Mouse (Mus musculus) liver, embryonic 13.5 days (tissue): ENCODE measurements around the gene Zbtb8a. TPM values are rescaled to one million over a fixed set of nuclear protein-coding genes. Genes with fewer than 3 reads are reported as not detected.
A peak's percentile ranks its signal among the peaks of the same experiment; 100 is the strongest.
"Not testable (repeated sequence)": the region's sequence is repeated elsewhere in the genome, so short reads cannot be mapped to it uniquely, and the experiment has no call there.

ENCODE experiments used
- ATAC-seq: fragments of 200-750 bp; cut with Nextera tagmentation; 2 replicates; pipeline ENCODE4 v1.8.0; 2017; ENCODE audit warnings: low read depth, mild to moderate bottlenecking, moderate number of reproducible peaks, moderate library complexity
- DNase-seq: peaks from one replicate; pipeline ENCODE4 v3.0.0; 2022
- H3K27ac ChIP-seq: fragments of 300-500 bp; sonication (generic); 2 replicates; pipeline ENCODE4 v1.5.1; 2015; ENCODE audit warnings: moderate library complexity, mild to moderate bottlenecking, inconsistent platforms
- H3K27me3 ChIP-seq: fragments of 300-500 bp; sonication (generic); 2 replicates; pipeline ENCODE4 v1.6.1; 2015; ENCODE audit warnings: mild to moderate bottlenecking, inconsistent platforms
- H3K36me3 ChIP-seq: fragments of 300-500 bp; sonication (generic); 2 replicates; pipeline ENCODE4 v1.6.1; 2015; ENCODE audit warnings: mild to moderate bottlenecking, inconsistent platforms
- H3K4me1 ChIP-seq: fragments of 300-500 bp; sonication (generic); replicated peaks from 2 replicates; pipeline ENCODE4 v1.6.1; 2015; ENCODE audit warnings: inconsistent platforms
- H3K4me2 ChIP-seq: fragments of 300-500 bp; sonication (generic); 2 replicates; pipeline ENCODE4 v1.6.1; 2015; ENCODE audit warnings: inconsistent platforms, mild to moderate bottlenecking, moderate library complexity
- H3K4me3 ChIP-seq: fragments of 300-500 bp; sonication (generic); replicated peaks from 2 replicates; pipeline ENCODE4 v1.5.1; 2015; ENCODE audit warnings: mild to moderate bottlenecking, inconsistent platforms
- H3K9ac ChIP-seq: fragments of 300-500 bp; sonication (generic); 2 replicates; pipeline ENCODE4 v1.6.1; 2015; ENCODE audit warnings: mild to moderate bottlenecking, inconsistent platforms
- H3K9me3 ChIP-seq: fragments of 300-500 bp; sonication (generic); replicated peaks from 2 replicates; pipeline ENCODE4 v1.6.1; 2016; ENCODE audit warnings: inconsistent platforms
- WGBS: fragments of 180-500 bp; shearing (Covaris S2); methylation state at CpG from one replicate; pipeline ENCODE4 v1.1.7; 2015; ENCODE audit not compliant: insufficient replicate concordance; 5-methylcytosine and 5-hydroxymethylcytosine counted together
- polyA plus RNA-seq: library from polyadenylated mRNA; unstranded; fragments of >200 nt; fragmentation: Nextera tagmentation; extraction: Ambion mirVana; gene quantifications from 2 replicates; pipeline ENCODE4 v1.2.1, GENCODE M21; 2015

Gene Zbtb8a
- polyA plus RNA-seq: 2.4 and 2.7 TPM in 2 replicates

- 2% methylated on average over 65 of the region's 65 CpGs for WGBS
- H3K4me1 ChIP-seq: peaks cover 47% of the 10 kb centered on the region
- H3K9me3 ChIP-seq: no peaks in the 10 kb centered on the region
- H3K27ac ChIP-seq: peak within 1 kb of the TSS; percentile 58
- peak within 1 kb of the TSS; percentile 83 for H3K9ac ChIP-seq
- peak within 1 kb of the TSS; percentile 91 for H3K4me2 ChIP-seq
- H3K36me3 ChIP-seq: no peaks in the 10 kb centered on the region
- no peak for DNase-seq
- ATAC-seq: peak; percentile 67
- H3K27me3 ChIP-seq: peaks cover 43% of the 10 kb centered on the region
- H3K4me3 ChIP-seq: peak within 1 kb of the TSS; percentile 76
These were observed at the start of gene Zbtb8a for GRCm38 (mm10) chr4:129377601-129378390. Gene Zbtb8a, minus strand, starts transcription at chr4:129378116.

GRCm38 (mm10) chr4:129418321-129418720, 40.4 kb upstream of the Zbtb8a start:
- Histone ChIP-seq H3K27me3 (no peaks in the 10 kb centered on the region), H3K4me3 (no peak overlapping the region), H3K9ac (no peak overlapping the region), H3K4me1 (peaks cover 39% of the 10 kb centered on the region), H3K4me2 (no peak overlapping the region), H3K36me3 (no peaks in the 10 kb centered on the region), H3K9me3 (0 out of 2 replicates have a peak, but pooled peaks cover 5% of the 10 kb centered on the region), H3K27ac (no peak overlapping the region)
- ATAC-seq: no peak
- no peak for DNase-seq
- 69% methylated on average over 5 of the region's 5 CpGs for WGBS

GRCm38 (mm10) chr4:129416478-129416877, 38.6 kb upstream of the Zbtb8a start:
- ATAC-seq (peak; percentile 90), DNase-seq (peak; percentile 61)
- peaks cover 39% of the 10 kb centered on the region for H3K4me1 ChIP-seq
- no peaks in the 10 kb centered on the region for H3K36me3 ChIP-seq
- H3K4me3 ChIP-seq: no peak overlapping the region
- WGBS: 11% methylated on average over 5 of the region's 5 CpGs
- peak overlapping the region; percentile 79 for H3K27ac ChIP-seq
- H3K4me2 ChIP-seq: peak overlapping the region; percentile 22; the same call in 1 of the 2 replicates
- H3K9me3 ChIP-seq: 0 out of 2 replicates have a peak, but pooled peaks cover 5% of the 10 kb centered on the region
- no peaks in the 10 kb centered on the region for H3K27me3 ChIP-seq
- no peak overlapping the region for H3K9ac ChIP-seq

GRCm38 (mm10) chr4:129415892-129416291, 38.0 kb upstream of the Zbtb8a start:
- Histone ChIP-seq H3K27me3 (no peaks in the 10 kb centered on the region), H3K9ac (no peak overlapping the region), H3K36me3 (no peaks in the 10 kb centered on the region), H3K9me3 (0 out of 2 replicates have a peak, but pooled peaks cover 5% of the 10 kb centered on the region), H3K4me3 (no peak overlapping the region), H3K27ac (peak overlapping the region; percentile 79), H3K4me2 (0 out of 2 replicates have a peak overlapping the region, but pooled peaks have one; percentile 22), H3K4me1 (peaks cover 39% of the 10 kb centered on the region)
- ATAC-seq: no peak
- 89% methylated on average over 5 of the region's 5 CpGs for WGBS
- no peak for DNase-seq

- H3K4me1 ChIP-seq: peaks cover 19% of the 10 kb centered on the region
- DNase-seq (no peak), ATAC-seq (no peak)
- H3K36me3 ChIP-seq: no peaks in the 10 kb centered on the region
- H3K27ac ChIP-seq: no peak overlapping the region
- H3K4me3 ChIP-seq: no peak overlapping the region
- H3K4me2 ChIP-seq: no peak overlapping the region
- H3K9me3 ChIP-seq: 0 out of 2 replicates have a peak, but pooled peaks cover 3% of the 10 kb centered on the region
- 0 out of 2 replicates have a peak, but pooled peaks cover 3% of the 10 kb centered on the region for H3K27me3 ChIP-seq
- H3K9ac ChIP-seq: no peak overlapping the region
These were observed 33.1 kb upstream of the Zbtb8a start for GRCm38 (mm10) chr4:129410991-129411390.

GRCm38 (mm10) chr4:129410532-129410931, 32.6 kb upstream of the Zbtb8a start:
- WGBS: 69% methylated on average over 3 of the region's 3 CpGs
- H3K4me2 ChIP-seq, H3K36me3 ChIP-seq, H3K27me3 ChIP-seq, H3K9me3 ChIP-seq, DNase-seq, H3K27ac ChIP-seq, H3K4me3 ChIP-seq, ATAC-seq, H3K9ac ChIP-seq: not testable (repeated sequence)
- H3K4me1 ChIP-seq: peaks cover 17% of the 10 kb centered on the region

- H3K4me1 ChIP-seq: peaks cover 17% of the 10 kb centered on the region
- no peaks in the 10 kb centered on the region for H3K36me3 ChIP-seq
- H3K4me3 ChIP-seq: peak overlapping the region; percentile 47
- no peak for DNase-seq
- H3K27ac ChIP-seq: no peak overlapping the region
- H3K27me3 ChIP-seq: peaks cover 3% of the 10 kb centered on the region; the same call in 1 of the 2 replicates
- peak overlapping the region; percentile 68 for H3K4me2 ChIP-seq
- 3% methylated on average over 25 of the region's 25 CpGs for WGBS
- no peaks in the 10 kb centered on the region for H3K9me3 ChIP-seq
- H3K9ac ChIP-seq: peak overlapping the region; percentile 57
- ATAC-seq: peak; percentile 68
These were observed 28.5 kb upstream of the Zbtb8a start for GRCm38 (mm10) chr4:129406447-129406846.

GRCm38 (mm10) chr4:129399813-129400212, 21.9 kb upstream of the Zbtb8a start:
- DNase-seq: no peak

GRCm38 (mm10) chr4:129396960-129397359, 19.0 kb upstream of the Zbtb8a start:
- no peak overlapping the region for H3K27ac ChIP-seq
- H3K9ac ChIP-seq: no peak overlapping the region
- no peaks in the 10 kb centered on the region for H3K9me3 ChIP-seq
- no peaks in the 10 kb centered on the region for H3K36me3 ChIP-seq
- WGBS: 75% methylated on average over 3 of the region's 3 CpGs
- H3K4me3 ChIP-seq: no peak overlapping the region
- no peaks in the 10 kb centered on the region for H3K27me3 ChIP-seq
- H3K4me1 ChIP-seq: peaks cover 11% of the 10 kb centered on the region
- no peak for ATAC-seq
- H3K4me2 ChIP-seq: no peak overlapping the region
- DNase-seq: no peak

More at GRCm38 (mm10) chr4:129399813-129400212, 21.9 kb upstream of the Zbtb8a start:
- 68% methylated on average over 4 of the region's 4 CpGs for WGBS
- no peaks in the 10 kb centered on the region for H3K36me3 ChIP-seq
- H3K9me3 ChIP-seq: no peaks in the 10 kb centered on the region
- H3K9ac ChIP-seq: no peak overlapping the region
- no peaks in the 10 kb centered on the region; the same call in 1 of the 2 replicates for H3K27me3 ChIP-seq
- H3K4me3 ChIP-seq: no peak overlapping the region
- ATAC-seq: no peak
- H3K27ac ChIP-seq: no peak overlapping the region
- H3K4me2 ChIP-seq: no peak overlapping the region
- no peaks in the 10 kb centered on the region for H3K4me1 ChIP-seq

- no peak for DNase-seq
- no peak overlapping the region for H3K9ac ChIP-seq
- no peaks in the 10 kb centered on the region for H3K27me3 ChIP-seq
- H3K36me3 ChIP-seq: no peaks in the 10 kb centered on the region
- H3K4me1 ChIP-seq: peaks cover 14% of the 10 kb centered on the region
- 51% methylated on average over 12 of the region's 12 CpGs for WGBS
- no peak for ATAC-seq
- H3K4me3 ChIP-seq: no peak overlapping the region
- H3K4me2 ChIP-seq: no peak overlapping the region
- H3K27ac ChIP-seq: no peak overlapping the region
- no peaks in the 10 kb centered on the region for H3K9me3 ChIP-seq
These were observed 16.4 kb upstream of the Zbtb8a start for GRCm38 (mm10) chr4:129394089-129394870.

GRCm38 (mm10) chr4:129390936-129391557, 13.1 kb upstream of the Zbtb8a start:
- Histone ChIP-seq H3K27ac (no peak overlapping the region), H3K9me3 (no peaks in the 10 kb centered on the region), H3K4me2 (no peak overlapping the region), H3K36me3 (no peaks in the 10 kb centered on the region), H3K9ac (no peak overlapping the region), H3K27me3 (no peaks in the 10 kb centered on the region), H3K4me3 (no peak overlapping the region), H3K4me1 (peaks cover 34% of the 10 kb centered on the region)
- DNase-seq (no peak), ATAC-seq (no peak)
- WGBS: 71% methylated on average over 7 of the region's 7 CpGs
